Mouse (Mus musculus) ES-Bruce4 (cell line): ENCODE data around the gene Shoc2. TPM values are rescaled to one million over a fixed set of nuclear protein-coding genes. Genes with fewer than 3 reads are reported as not detected.

Source experiments
- H3K27ac ChIP-seq: 2 replicates; pipeline ENCODE4 v1.5.1; 2012; ENCODE audit warnings: low read length, inconsistent platforms; ENCODE audit not compliant: insufficient read depth
- H3K27me3 ChIP-seq: 2 replicates; pipeline ENCODE4 v1.6.1; 2012; ENCODE audit warnings: mild to moderate bottlenecking, low read length, inconsistent platforms; ENCODE audit not compliant: control insufficient read depth, poor library complexity, insufficient read depth, severe bottlenecking
- H3K36me3 ChIP-seq: 2 replicates; pipeline ENCODE4 v1.6.1; 2012; ENCODE audit warnings: inconsistent platforms, mild to moderate bottlenecking, low read length, moderate library complexity; ENCODE audit not compliant: control insufficient read depth, poor library complexity, insufficient read depth, severe bottlenecking
- H3K4me1 ChIP-seq: one replicate; pipeline ENCODE4 v1.8.1; 2011; ENCODE audit warnings: low read length; ENCODE audit not compliant: control insufficient read depth, insufficient read depth
- H3K4me3 ChIP-seq: 2 replicates; pipeline ENCODE4 v1.5.1; 2011; ENCODE audit warnings: low read depth, mild to moderate bottlenecking, low read length
- H3K9ac ChIP-seq: 2 replicates; pipeline ENCODE4 v1.6.1; 2012; ENCODE audit warnings: low read depth, mild to moderate bottlenecking, inconsistent platforms; ENCODE audit not compliant: poor library complexity, severe bottlenecking
- H3K9me3 ChIP-seq: replicated peaks from 2 replicates; pipeline ENCODE4 v1.6.1; 2012; ENCODE audit warnings: mild to moderate bottlenecking, low read length, inconsistent platforms; ENCODE audit not compliant: control insufficient read depth, poor library complexity, insufficient read depth, severe bottlenecking
- CTCF ChIP-seq: IDR thresholded peaks from one replicate; pipeline ENCODE4 v1.8.1; 2011; ENCODE audit warnings: low read depth, low read length
- EP300 ChIP-seq: IDR thresholded peaks from 2 replicates; pipeline ENCODE4 v1.6.1; 2011; ENCODE audit warnings: low read depth, low read length; ENCODE audit not compliant: insufficient read depth
- POLR2A ChIP-seq: IDR thresholded peaks from one replicate; pipeline ENCODE4 v1.8.1; 2011; ENCODE audit warnings: low read length; ENCODE audit not compliant: insufficient read depth
- polyA plus RNA-seq: library from polyadenylated mRNA; stranded (reverse); fragments of >200 nt; gene quantifications from 2 replicates; pipeline ENCODE4 v1.2.4, GENCODE M21; 2011; ENCODE audit warnings: low read depth; ENCODE audit not compliant: missing spikeins, insufficient read depth, insufficient read length

Shoc2 gene
- polyA plus RNA-seq = 69.0 and 70.4 TPM in 2 replicates

- Histone ChIP-seq H3K9me3 (no peaks in the 10 kb centered on the region), H3K27ac (peak within 1 kb of the TSS; percentile 84), H3K27me3 (no peaks in the 10 kb centered on the region), H3K9ac (peak within 1 kb of the TSS; percentile 89), H3K36me3 (no peaks in the 10 kb centered on the region), H3K4me1 (no peaks in the 10 kb centered on the region), H3K4me3 (peak within 1 kb of the TSS; percentile 87)
- TF ChIP-seq POLR2A = peak; percentile 39
- TF ChIP-seq EP300 = 0 out of 2 replicates have a peak, but pooled peaks have one; percentile 49
- no peak for TF ChIP-seq CTCF
These were observed at the start of gene Shoc2, which contains the start of gene Bbip1 for GRCm38 (mm10) chr19:53943802-53944785. Gene Shoc2, plus strand, starts transcription at chr19:53944306. Gene Bbip1, minus strand, starts transcription at chr19:53944627.

DNA sequence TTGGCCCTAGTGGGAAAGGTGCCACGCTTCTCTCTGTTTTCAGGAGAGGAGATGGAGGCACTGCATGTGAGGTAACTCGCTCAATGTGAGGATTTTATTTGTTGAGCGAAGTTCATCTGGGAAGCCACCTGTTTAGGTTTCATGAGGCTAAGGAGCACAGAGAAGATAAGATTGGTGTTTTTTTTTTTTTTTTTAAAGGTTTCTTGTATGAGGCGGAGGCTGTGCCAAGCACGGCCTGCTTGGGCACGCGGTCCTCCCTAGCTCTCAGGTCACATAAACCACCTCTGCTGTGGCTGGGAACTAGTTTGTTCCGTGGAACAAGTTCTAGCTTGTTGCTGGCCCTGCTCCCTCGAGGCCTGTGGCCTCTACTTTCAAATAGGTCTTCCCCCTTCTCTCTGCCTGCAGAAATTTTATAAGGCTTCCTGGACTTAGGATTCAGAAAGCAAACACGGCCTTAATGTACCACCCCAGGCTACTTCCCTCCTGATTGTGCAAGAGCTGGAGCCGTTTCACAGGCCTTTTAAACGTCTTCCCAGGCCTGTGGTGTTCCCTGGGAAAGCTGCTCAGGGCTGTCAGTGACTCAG is 49.5 kb upstream of the Shoc2 start:
- TF ChIP-seq POLR2A (no peak), CTCF (no peak), EP300 (no peak)

DNA sequence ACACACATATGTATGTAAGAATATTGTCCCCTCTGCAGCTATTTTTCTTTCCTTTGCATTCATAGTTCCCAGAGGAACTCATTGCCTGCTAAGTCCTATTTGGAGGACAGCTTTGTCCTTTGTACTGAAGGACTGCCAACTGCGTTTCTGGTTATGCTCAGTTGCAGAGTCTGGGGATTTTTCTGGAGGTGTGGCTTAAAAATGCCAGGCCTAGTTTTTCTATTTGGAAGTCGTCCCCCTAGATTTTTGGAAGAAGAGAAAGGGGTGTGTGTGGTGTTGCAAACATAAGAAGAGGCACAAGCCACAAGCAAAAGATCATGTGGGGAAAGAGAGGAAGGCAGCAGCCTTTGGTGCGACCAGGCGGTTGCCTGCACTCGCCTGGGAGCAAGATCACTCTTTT is 46.1 kb upstream of the Shoc2 start:
- Histone ChIP-seq H3K9ac (no peak overlapping the region), H3K9me3 (no peaks in the 10 kb centered on the region), H3K4me3 (no peak overlapping the region), H3K27ac (no peak overlapping the region), H3K27me3 (no peaks in the 10 kb centered on the region), H3K4me1 (no peaks in the 10 kb centered on the region), H3K36me3 (no peaks in the 10 kb centered on the region)
- TF ChIP-seq CTCF (no peak), EP300 (no peak), POLR2A (no peak)

More for the DNA sequence above, 49.5 kb upstream of the Shoc2 start:
- Histone ChIP-seq H3K9me3 (no peaks in the 10 kb centered on the region), H3K27me3 (no peaks in the 10 kb centered on the region), H3K36me3 (no peaks in the 10 kb centered on the region), H3K4me1 (no peaks in the 10 kb centered on the region), H3K4me3 (no peak overlapping the region), H3K9ac (no peak overlapping the region), H3K27ac (no peak overlapping the region)

DNA sequence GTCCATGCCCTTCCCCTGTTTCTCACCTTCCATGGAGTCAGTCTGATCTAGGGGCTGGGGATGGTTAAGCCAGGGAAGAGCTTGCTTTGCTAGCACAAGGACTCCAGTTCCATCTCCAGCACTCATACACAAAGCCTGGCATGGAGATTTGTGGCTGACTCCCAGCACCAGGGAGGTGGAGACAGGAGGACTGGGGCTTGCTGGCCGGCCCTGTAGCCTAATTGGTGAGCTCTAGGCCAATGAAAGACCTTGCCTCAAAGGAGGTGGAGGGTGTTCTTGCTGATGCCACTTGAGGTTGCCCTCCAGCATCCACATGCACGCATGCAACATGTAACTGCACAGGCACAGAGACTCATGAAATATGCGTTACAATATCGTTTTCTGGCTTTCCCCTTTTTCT is 45.6 kb upstream of the Shoc2 start:
- no peak overlapping the region for H3K9ac ChIP-seq
- no peak overlapping the region for H3K4me3 ChIP-seq
- H3K27ac ChIP-seq = no peak overlapping the region
- no peaks in the 10 kb centered on the region for H3K4me1 ChIP-seq
- H3K36me3 ChIP-seq = no peaks in the 10 kb centered on the region
- TF ChIP-seq EP300 (no peak), POLR2A (no peak), CTCF (no peak)
- no peaks in the 10 kb centered on the region for H3K27me3 ChIP-seq
- no peaks in the 10 kb centered on the region for H3K9me3 ChIP-seq

GRCm38 (mm10) chr19:53898970-53899900 is 44.9 kb upstream of the Shoc2 start:
- H3K4me1 ChIP-seq = no peaks in the 10 kb centered on the region
- H3K27me3 ChIP-seq = no peaks in the 10 kb centered on the region
- no peak overlapping the region for H3K4me3 ChIP-seq
- TF ChIP-seq EP300 (no peak), CTCF (no peak), POLR2A (no peak)
- H3K27ac ChIP-seq = no peak overlapping the region
- H3K9ac ChIP-seq = no peak overlapping the region
- H3K36me3 ChIP-seq = no peaks in the 10 kb centered on the region
- no peaks in the 10 kb centered on the region for H3K9me3 ChIP-seq
